Mouse (Mus musculus) bone marrow, adult 2 months (tissue): Measurements from ENCODE around the gene Nbas.

Experiments
- CTCF ChIP-seq: fragments of 200-500 bp; IDR thresholded peaks from 2 replicates; pipeline ENCODE4 v1.5.1; 2011; ENCODE audit warnings: low read length, control low read depth; ENCODE audit not compliant: control insufficient read depth, insufficient read depth
- POLR2A ChIP-seq: fragments of 200-500 bp; IDR thresholded peaks from 2 replicates; pipeline ENCODE4 v1.6.1; 2011; ENCODE audit warnings: low read depth, mild to moderate bottlenecking, control low read depth, low read length, borderline replicate concordance; ENCODE audit not compliant: control insufficient read depth

DNA sequence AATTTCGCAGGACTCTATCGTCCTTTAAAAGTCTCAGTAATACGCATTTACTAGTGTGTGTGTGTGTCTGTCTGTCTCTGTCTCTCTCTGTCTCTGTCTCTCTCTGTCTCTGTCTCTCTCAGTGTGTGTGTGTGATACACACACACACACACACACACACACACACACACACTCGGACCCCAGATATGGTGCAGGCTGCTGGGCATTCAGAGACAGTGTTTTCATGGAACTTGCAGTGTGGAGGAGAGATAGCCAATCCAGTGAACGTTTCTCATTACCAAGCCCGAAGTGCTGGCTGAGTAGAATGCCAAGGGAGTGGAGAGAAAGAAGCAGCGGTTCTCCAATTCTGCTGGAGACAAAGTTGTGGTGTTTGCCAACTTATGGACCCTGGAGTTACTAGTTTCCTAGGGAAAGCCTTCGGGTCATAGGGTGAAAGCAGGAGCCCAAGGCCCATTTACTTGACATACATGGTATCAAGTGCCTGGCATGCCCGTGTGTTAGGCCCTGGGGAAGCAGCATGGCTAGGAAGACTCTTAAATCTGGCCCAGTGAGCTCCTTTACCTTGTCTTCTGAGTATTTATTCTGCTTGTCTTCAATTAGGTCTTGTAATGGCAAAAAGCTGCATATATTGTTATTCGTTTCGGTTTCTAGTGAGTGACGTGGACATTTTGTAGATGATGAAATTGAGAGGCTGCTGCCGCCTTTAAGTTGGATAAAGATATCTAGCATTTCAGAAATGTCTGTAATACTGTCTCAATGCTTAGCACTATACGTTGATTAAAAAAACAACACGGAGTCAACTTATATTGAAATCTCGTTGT, 847 bp downstream of the Nbas start:
- TF ChIP-seq POLR2A = no peak
- no peak for TF ChIP-seq CTCF
